Mouse (Mus musculus): ENCODE results near the gene Sgo2b. TPM values are rescaled to one million over a fixed set of nuclear protein-coding genes. Genes with fewer than 3 reads are reported as not detected.

Sgo2b gene
- polyA plus RNA-seq, 1 experiment from 2014 or later, result not detected

DNA sequence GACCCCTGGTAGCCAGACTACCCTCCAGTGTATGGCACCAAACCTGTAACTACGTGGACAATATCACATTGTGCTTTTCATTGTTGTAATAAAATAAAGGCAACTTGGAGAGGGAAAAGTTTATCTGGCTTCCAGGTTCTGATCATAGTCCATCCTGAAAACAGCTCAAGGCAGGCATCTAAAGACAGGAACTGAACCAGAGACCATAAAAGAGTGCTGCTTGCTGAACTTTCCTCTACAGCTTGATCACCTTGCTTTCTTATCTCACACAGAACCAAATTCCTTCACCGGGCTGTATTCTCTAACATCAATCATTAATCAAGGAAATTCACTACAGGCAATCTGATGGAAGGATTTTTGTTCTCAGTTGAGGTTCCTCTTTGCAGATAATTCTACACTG lies 57.0 kb downstream of the Sgo2b start:
- ATAC-seq (ENCODE audit: low FRiP score, low TSS enrichment) (no peak), DNase-seq (no peak)
- Histone ChIP-seq H3K4me3 (replicated peaks; ENCODE audit: low read depth, low read length) (no peak overlapping the region), H3K27me3 (ENCODE audit: control insufficient read depth, insufficient read depth, low read length) (no peaks in the 10 kb centered on the region), H3K4me2 (ENCODE audit: low read length) (no peak overlapping the region), H3K9ac (replicated peaks; ENCODE audit: low read length) (no peak overlapping the region), H3K27ac (replicated peaks; ENCODE audit: low read depth, low read length) (no peak overlapping the region), H3K36me3 (ENCODE audit: control insufficient read depth, insufficient read depth, low read length) (no peaks in the 10 kb centered on the region), H3K9me3 (ENCODE audit: control insufficient read depth, low read length) (no peaks in the 10 kb centered on the region), H3K4me1 (ENCODE audit: control insufficient read depth, insufficient read depth, low read length) (no peaks in the 10 kb centered on the region)
- WGBS, result 92% methylated on average over 2 of the region's 2 CpGs

DNA sequence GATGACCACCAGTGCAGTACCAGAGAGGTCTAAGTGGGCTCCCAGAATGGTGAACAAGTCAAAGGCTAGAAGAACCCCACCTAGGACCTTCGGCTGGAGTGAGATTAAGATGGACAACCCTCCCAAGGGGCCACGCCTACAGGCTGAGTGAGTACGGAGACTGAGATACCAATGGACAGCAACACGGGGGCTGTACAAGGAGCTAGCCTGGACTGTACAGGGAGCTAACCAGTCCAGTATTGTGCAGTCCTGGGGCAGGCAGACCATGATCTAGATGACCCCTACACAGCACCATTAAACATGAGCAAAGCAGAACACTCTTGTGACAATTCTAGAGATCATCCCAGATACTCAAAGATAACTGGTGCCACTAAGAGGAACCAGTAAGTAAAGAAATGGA lies 73.7 kb downstream of the Sgo2b start:
- Histone ChIP-seq H3K27ac (replicated peaks; ENCODE audit: low read depth, low read length) (no peak overlapping the region), H3K4me3 (replicated peaks; ENCODE audit: low read depth, low read length) (no peak overlapping the region), H3K4me2 (ENCODE audit: low read length) (no peak overlapping the region), H3K4me1 (ENCODE audit: control insufficient read depth, insufficient read depth, low read length) (no peaks in the 10 kb centered on the region), H3K36me3 (ENCODE audit: control insufficient read depth, insufficient read depth, low read length) (no peaks in the 10 kb centered on the region), H3K9ac (replicated peaks; ENCODE audit: low read length) (no peak overlapping the region), H3K27me3 (ENCODE audit: control insufficient read depth, insufficient read depth, low read length) (no peaks in the 10 kb centered on the region), H3K9me3 (ENCODE audit: control insufficient read depth, low read length) (no peaks in the 10 kb centered on the region)
- DNase-seq (no peak), ATAC-seq (ENCODE audit: low FRiP score, low TSS enrichment) (no peak)
- WGBS, result 86% methylated on average over 4 of the region's 4 CpGs

- 20% methylated on average over 6 of the region's 6 CpGs for WGBS
- DNase-seq (peak; percentile 93), ATAC-seq (ENCODE audit: low FRiP score, low TSS enrichment) (peak; percentile 80)
- no peaks in the 10 kb centered on the region for H3K4me1 ChIP-seq (ENCODE audit: control insufficient read depth, insufficient read depth, low read length)
- no peaks in the 10 kb centered on the region for H3K36me3 ChIP-seq (ENCODE audit: control insufficient read depth, insufficient read depth, low read length)
- H3K27me3 ChIP-seq (ENCODE audit: control insufficient read depth, insufficient read depth, low read length), result no peaks in the 10 kb centered on the region
- no peak overlapping the region for H3K9ac ChIP-seq (replicated peaks; ENCODE audit: low read length)
- H3K27ac ChIP-seq (replicated peaks; ENCODE audit: low read depth, low read length), result no peak overlapping the region
- no peak overlapping the region for H3K4me3 ChIP-seq (replicated peaks; ENCODE audit: low read depth, low read length)
- no peaks in the 10 kb centered on the region for H3K9me3 ChIP-seq (ENCODE audit: control insufficient read depth, low read length)
- H3K4me2 ChIP-seq (ENCODE audit: low read length), result no peak overlapping the region
Measured at GRCm38 (mm10) chr8:63877393-63877792, 74.7 kb downstream of the Sgo2b start.

- no peaks in the 10 kb centered on the region for H3K9me3 ChIP-seq (ENCODE audit: control insufficient read depth, low read length)
- WGBS, result 91% methylated on average over 7 of the region's 7 CpGs
- H3K27ac ChIP-seq (replicated peaks; ENCODE audit: low read depth, low read length), result no peak overlapping the region
- DNase-seq, result peak; percentile 27
- no peaks in the 10 kb centered on the region for H3K27me3 ChIP-seq (ENCODE audit: control insufficient read depth, insufficient read depth, low read length)
- H3K9ac ChIP-seq (replicated peaks; ENCODE audit: low read length), result no peak overlapping the region
- no peak overlapping the region for H3K4me2 ChIP-seq (ENCODE audit: low read length)
- peak; percentile 53; the same call in 1 of the 2 replicates for ATAC-seq (ENCODE audit: low FRiP score, low TSS enrichment)
- no peak overlapping the region for H3K4me3 ChIP-seq (replicated peaks; ENCODE audit: low read depth, low read length)
- H3K4me1 ChIP-seq (ENCODE audit: control insufficient read depth, insufficient read depth, low read length), result no peaks in the 10 kb centered on the region
- H3K36me3 ChIP-seq (ENCODE audit: control insufficient read depth, insufficient read depth, low read length), result no peaks in the 10 kb centered on the region
Measured at GRCm38 (mm10) chr8:63876949-63877348, 75.1 kb downstream of the Sgo2b start.
